Mouse (Mus musculus): ENCODE results near the gene Focad.

GRCm38 (mm10) chr4:88231375-88231774 is 136.9 kb downstream of the Focad start:
- TF ChIP-seq CTCF (IDR thresholded peaks at IDR 0.05; ENCODE audit: insufficient read depth, low read length) (no peak), POLR2A (IDR thresholded peaks at IDR 0.05; ENCODE audit: borderline replicate concordance, extremely low read depth, low read depth, low read length) (no peak)
